Mouse (Mus musculus) megakaryocyte, embryonic 14.5 days (primary cell): ENCODE results near the gene Tnfrsf11a. TPM values are rescaled to one million over a fixed set of nuclear protein-coding genes. Genes with fewer than 3 reads are reported as not detected.

ENCODE experiments used
- H3K27me3 ChIP-seq: replicated peaks from 2 replicates; pipeline ENCODE3; 2012; ENCODE audit warnings: inconsistent platforms
- H3K36me3 ChIP-seq: replicated peaks from 2 replicates; pipeline ENCODE3; 2012; ENCODE audit warnings: low read length, inconsistent platforms, mixed read lengths
- H3K4me1 ChIP-seq: 2 replicates; pipeline ENCODE4 v1.6.1; 2012; ENCODE audit warnings: inconsistent platforms
- H3K4me3 ChIP-seq: replicated peaks from 2 replicates; pipeline ENCODE3; 2012; ENCODE audit warnings: moderate library complexity, mild to moderate bottlenecking, inconsistent platforms
- H3K9me3 ChIP-seq: 2 replicates; pipeline ENCODE4 v1.6.1; 2012; ENCODE audit warnings: inconsistent platforms
- FLI1 ChIP-seq: IDR thresholded peaks from 2 replicates; pipeline ENCODE4 v1.6.1; 2012; ENCODE audit warnings: low read length, inconsistent platforms, mixed read lengths
- GATA1 ChIP-seq: IDR thresholded peaks from 3 replicates; pipeline ENCODE4 v1.6.1; 2012; ENCODE audit warnings: mixed read lengths, low read length, inconsistent platforms, borderline replicate concordance
- polyA plus RNA-seq: library from polyadenylated mRNA; stranded (reverse); fragments of >175 nt; gene quantifications from 2 replicates; pipeline ENCODE4 v1.2.3, GENCODE M21; 2012; ENCODE audit warnings: low replicate concordance; ENCODE audit not compliant: insufficient read depth

Tnfrsf11a gene
- polyA plus RNA-seq, 1 experiment: 0.21 TPM

DNA sequence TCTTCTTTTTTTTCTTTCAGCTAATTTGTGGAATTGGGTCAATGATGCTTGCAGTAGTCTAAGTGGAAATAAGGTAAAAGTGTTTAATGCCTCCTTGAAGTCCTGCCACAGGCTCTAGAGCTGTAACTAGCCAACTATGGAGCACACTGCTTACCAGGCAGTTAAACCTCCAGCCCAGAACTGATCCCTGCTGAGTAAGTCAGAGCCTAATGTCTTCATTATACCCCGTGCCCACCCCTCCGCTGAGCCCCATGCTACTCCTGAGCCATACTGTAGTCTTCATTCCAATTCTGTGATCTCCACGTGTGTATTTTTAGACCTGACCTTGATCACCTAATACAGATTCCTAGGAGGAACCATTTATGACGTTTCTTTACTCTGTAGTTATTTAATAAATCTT is 44.5 kb downstream of the Tnfrsf11a start:
- no peak for TF ChIP-seq GATA1
- TF ChIP-seq FLI1: no peak
- Histone ChIP-seq H3K4me1 (no peaks in the 10 kb centered on the region; the same call in 1 of the 2 replicates), H3K36me3 (no peaks in the 10 kb centered on the region), H3K4me3 (no peak overlapping the region), H3K9me3 (no peaks in the 10 kb centered on the region; the same call in 1 of the 2 replicates), H3K27me3 (peaks cover 4% of the 10 kb centered on the region)

DNA sequence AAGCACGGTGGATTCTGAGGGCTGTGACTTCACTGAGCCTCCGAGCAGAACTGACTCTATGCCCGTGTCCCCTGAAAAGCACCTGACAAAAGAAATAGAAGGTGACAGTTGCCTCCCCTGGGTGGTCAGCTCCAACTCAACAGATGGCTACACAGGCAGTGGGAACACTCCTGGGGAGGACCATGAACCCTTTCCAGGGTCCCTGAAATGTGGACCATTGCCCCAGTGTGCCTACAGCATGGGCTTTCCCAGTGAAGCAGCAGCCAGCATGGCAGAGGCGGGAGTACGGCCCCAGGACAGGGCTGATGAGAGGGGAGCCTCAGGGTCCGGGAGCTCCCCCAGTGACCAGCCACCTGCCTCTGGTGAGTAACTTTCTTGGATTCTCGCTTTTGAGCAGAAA is 46.9 kb downstream of the Tnfrsf11a start:
- H3K9me3 ChIP-seq: no peaks in the 10 kb centered on the region
- no peaks in the 10 kb centered on the region for H3K36me3 ChIP-seq
- H3K27me3 ChIP-seq: peaks cover 9% of the 10 kb centered on the region
- TF ChIP-seq GATA1 (no peak), FLI1 (no peak)
- H3K4me3 ChIP-seq: no peak overlapping the region
- no peaks in the 10 kb centered on the region for H3K4me1 ChIP-seq

DNA sequence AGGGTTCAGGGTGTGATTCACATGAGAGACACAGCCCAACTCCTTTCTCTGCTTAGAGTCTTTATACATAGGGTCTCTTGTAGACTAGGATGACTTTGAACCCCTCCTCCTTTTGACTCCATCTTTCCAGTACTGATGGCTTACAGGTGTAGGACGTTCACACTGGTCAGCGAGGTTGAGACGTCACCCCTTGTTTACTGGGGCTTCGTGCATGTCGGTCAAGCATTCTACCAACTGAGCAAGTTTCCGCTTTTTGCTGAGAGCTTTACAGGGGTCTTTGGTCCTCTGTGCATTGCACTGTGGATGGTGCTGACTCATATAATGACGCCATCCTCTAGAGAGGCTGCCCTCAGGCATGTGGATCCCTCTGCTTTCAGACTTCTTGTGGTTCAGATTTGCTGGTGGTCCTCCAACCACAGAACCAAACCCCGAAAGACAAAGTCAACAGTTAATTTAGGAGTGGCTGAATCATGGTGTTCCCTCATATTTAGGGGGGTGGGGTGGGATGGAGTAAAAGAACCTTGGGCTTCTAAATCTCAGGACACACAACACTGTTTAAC is 47.3 kb downstream of the Tnfrsf11a start:
- H3K36me3 ChIP-seq: no peaks in the 10 kb centered on the region
- no peaks in the 10 kb centered on the region for H3K9me3 ChIP-seq
- TF ChIP-seq GATA1: no peak
- TF ChIP-seq FLI1: no peak
- H3K27me3 ChIP-seq: peaks cover 9% of the 10 kb centered on the region
- no peak overlapping the region for H3K4me3 ChIP-seq
- no peaks in the 10 kb centered on the region for H3K4me1 ChIP-seq

DNA sequence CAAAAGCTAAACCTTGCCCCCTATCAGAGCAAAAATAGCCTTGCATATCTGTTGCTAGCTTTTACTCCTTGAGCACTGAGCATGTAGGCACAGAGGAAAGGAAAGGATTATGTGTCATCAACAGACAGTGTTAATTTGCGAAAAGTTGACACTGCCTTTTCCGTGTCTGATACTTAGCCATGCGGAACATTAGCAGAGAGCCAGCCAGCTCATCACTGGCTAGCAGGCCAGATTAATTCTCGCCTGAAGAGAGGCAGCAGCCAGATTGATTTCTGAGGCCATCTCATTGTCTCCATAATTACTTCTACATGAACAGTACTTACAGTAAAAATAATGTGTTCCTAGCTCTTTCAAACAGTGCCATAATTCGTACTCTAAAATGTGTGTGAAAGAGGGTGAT is 48.7 kb downstream of the Tnfrsf11a start:
- Histone ChIP-seq H3K27me3 (peaks cover 9% of the 10 kb centered on the region), H3K9me3 (no peaks in the 10 kb centered on the region), H3K36me3 (no peaks in the 10 kb centered on the region), H3K4me3 (no peak overlapping the region), H3K4me1 (no peaks in the 10 kb centered on the region)
- TF ChIP-seq GATA1: no peak
- TF ChIP-seq FLI1: no peak

DNA sequence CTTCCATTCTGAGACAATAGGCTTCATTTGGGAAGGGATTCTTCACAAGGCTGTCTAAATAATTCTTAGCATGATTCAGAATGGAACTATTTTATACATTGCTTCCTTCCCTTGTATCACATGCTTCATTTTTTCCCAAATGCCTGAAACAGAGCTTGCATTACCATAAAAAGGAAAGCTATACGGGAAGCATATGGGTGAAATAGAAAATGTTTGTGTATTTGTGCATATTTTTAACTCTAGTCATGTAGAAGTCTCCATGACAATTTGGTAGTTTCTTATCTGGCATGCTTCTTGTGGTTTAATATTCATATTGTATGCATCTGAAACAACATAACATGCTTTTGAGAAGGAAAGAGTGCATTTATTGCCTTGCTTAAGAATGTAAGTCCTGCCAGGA is 52.3 kb downstream of the Tnfrsf11a start:
- Histone ChIP-seq H3K9me3 (no peaks in the 10 kb centered on the region), H3K27me3 (peaks cover 7% of the 10 kb centered on the region), H3K4me1 (no peaks in the 10 kb centered on the region), H3K4me3 (no peak overlapping the region), H3K36me3 (no peaks in the 10 kb centered on the region)
- no peak for TF ChIP-seq GATA1

DNA sequence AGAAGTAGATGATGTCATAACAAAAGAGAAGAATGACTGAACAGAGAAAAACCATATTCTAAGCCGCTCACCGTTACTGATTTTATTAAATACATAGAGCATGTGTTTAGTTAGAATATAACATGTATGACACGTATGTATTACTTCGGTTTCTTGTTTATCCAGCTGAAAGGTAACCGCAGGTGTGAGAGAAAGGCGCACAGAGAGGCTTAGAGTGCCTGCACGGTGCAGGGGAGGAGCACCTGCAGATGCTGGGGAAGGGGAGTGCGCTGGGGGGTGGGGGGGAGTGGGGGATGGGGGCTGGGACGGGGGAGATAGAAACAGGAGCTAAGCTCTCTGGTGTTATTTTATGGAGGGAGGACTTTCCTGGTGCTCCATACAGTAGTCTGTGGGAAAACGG is 62.4 kb downstream of the Tnfrsf11a start:
- no peak for TF ChIP-seq FLI1
- TF ChIP-seq GATA1: no peak
- H3K27me3 ChIP-seq: peaks cover 28% of the 10 kb centered on the region

DNA sequence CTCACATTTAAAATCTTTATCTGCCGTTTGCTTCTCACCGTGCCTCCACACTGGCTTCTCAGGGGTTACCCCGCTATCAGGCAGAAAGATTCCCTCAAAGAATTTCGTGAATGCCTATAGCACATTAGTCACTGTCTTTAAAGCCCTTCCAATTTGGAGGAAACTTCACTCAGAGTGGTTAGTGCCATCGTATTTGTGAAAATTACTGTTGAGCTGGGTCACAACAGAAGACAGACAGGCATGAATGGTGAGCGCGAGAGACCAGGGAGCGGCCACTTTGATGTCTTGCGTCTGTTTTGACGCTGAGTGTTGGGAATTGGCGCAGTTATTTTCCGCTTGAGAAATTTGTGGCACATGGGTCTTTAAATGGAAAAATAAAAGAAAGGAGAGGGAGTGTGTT is 62.9 kb downstream of the Tnfrsf11a start:
- H3K27me3 ChIP-seq: peaks cover 28% of the 10 kb centered on the region
- H3K4me1 ChIP-seq: peaks cover 16% of the 10 kb centered on the region; the same call in 1 of the 2 replicates
- H3K4me3 ChIP-seq: no peak overlapping the region
- no peaks in the 10 kb centered on the region for H3K36me3 ChIP-seq
- TF ChIP-seq GATA1 (no peak), FLI1 (no peak)
- peaks cover 3% of the 10 kb centered on the region; the same call in 1 of the 2 replicates for H3K9me3 ChIP-seq

More for the DNA sequence above, 62.4 kb downstream of the Tnfrsf11a start:
- H3K4me3 ChIP-seq: no peak overlapping the region
- H3K4me1 ChIP-seq: peaks cover 16% of the 10 kb centered on the region; the same call in 1 of the 2 replicates
- no peaks in the 10 kb centered on the region for H3K36me3 ChIP-seq
- peaks cover 3% of the 10 kb centered on the region; the same call in 1 of the 2 replicates for H3K9me3 ChIP-seq

DNA sequence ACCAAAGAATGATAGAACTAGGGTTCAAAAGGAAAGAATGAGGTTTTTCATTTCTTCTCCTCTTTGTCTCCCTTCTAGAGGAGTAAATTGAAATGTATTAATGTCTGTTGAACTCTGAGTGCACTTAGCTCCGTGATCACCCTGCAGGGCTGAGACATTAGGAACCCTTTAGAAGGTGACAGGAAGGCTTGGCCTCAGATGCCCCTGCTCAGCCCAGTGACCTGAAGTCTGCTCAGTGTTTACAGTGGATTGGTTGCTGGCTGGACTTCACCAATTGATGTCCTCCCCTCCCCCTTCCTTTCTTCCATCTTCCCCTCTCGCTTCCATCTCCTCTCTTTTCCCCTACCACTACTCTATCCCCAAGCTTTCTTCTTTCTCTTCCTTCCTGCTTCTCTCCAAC is 63.3 kb downstream of the Tnfrsf11a start:
- no peak for TF ChIP-seq FLI1
- no peak for TF ChIP-seq GATA1
- no peak overlapping the region for H3K4me3 ChIP-seq
- H3K36me3 ChIP-seq: no peaks in the 10 kb centered on the region
- H3K9me3 ChIP-seq: peaks cover 3% of the 10 kb centered on the region; the same call in 1 of the 2 replicates
- peaks cover 16% of the 10 kb centered on the region; the same call in 1 of the 2 replicates for H3K4me1 ChIP-seq
- peaks cover 30% of the 10 kb centered on the region for H3K27me3 ChIP-seq

DNA sequence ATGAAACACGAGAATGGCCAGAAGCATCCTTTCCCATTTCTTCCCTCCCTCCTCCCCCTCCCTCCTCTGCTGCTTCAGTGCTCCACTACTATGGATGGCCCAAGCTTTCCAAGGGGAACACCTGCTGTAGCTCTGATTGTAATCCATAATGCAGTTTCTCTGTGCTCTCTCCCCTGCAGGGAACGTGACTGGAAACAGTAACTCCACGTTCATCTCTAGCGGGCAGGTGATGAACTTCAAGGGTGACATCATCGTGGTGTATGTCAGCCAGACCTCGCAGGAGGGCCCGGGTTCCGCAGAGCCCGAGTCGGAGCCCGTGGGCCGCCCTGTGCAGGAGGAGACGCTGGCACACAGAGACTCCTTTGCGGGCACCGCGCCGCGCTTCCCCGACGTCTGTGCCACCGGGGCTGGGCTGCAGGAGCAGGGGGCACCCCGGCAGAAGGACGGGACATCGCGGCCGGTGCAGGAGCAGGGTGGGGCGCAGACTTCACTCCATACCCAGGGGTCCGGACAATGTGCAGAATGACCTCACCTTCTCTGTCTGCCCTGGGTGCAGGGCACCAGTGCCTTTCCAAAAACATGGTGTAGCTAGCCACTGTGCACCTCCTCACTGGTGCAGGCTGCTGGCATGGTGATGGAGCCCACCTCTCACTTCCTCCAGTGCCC is 64.0 kb downstream of the Tnfrsf11a start:
- peak overlapping the region; percentile 75 for H3K4me3 ChIP-seq
- H3K9me3 ChIP-seq: peaks cover 3% of the 10 kb centered on the region; the same call in 1 of the 2 replicates
- TF ChIP-seq GATA1: no peak
- no peak for TF ChIP-seq FLI1
- H3K4me1 ChIP-seq: peaks cover 16% of the 10 kb centered on the region; the same call in 1 of the 2 replicates
- no peaks in the 10 kb centered on the region for H3K36me3 ChIP-seq
- H3K27me3 ChIP-seq: peaks cover 30% of the 10 kb centered on the region

DNA sequence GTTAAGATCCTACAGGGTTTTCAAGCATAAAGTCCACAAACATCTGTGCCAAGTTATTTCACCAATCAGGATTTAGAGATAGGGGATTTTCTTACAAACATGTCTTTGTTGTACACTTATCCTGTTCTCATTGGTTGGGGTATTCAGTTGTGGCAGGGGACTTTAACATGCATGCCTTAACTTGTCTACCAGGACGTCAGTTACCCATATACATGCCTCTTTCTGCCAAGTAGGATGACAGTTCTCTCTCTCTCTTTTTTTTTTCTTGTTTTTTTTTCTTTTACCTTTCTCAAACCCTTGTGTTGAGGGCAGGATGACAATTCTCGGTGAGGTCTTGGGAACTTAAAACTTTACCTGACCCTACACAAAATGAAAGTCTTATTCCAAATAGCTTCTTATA is 65.9 kb downstream of the Tnfrsf11a start:
- TF ChIP-seq GATA1: no peak
- no peak for TF ChIP-seq FLI1
- Histone ChIP-seq H3K27me3 (peaks cover 26% of the 10 kb centered on the region), H3K36me3 (no peaks in the 10 kb centered on the region), H3K4me1 (peaks cover 16% of the 10 kb centered on the region; the same call in 1 of the 2 replicates), H3K4me3 (no peak overlapping the region), H3K9me3 (peaks cover 3% of the 10 kb centered on the region; the same call in 1 of the 2 replicates)
